Mouse (Mus musculus) forebrain, postnatal 0 days (tissue): ENCODE measurements around the gene Fblim1. TPM values are rescaled to one million over a fixed set of nuclear protein-coding genes. Genes with fewer than 3 reads are reported as not detected.
"Not testable (repeated sequence)": the region's sequence is repeated elsewhere in the genome, so short reads cannot be mapped to it uniquely, and the experiment has no call there.

Source experiments
- ATAC-seq: fragments of 200-750 bp; cut with Nextera tagmentation; 2 replicates; pipeline ENCODE4 v1.8.0; 2017; ENCODE audit warnings: mild to moderate bottlenecking, moderate library complexity
- DNase-seq: peaks from one replicate; pipeline ENCODE4 v3.0.0-alpha.2; 2015
- H3K27ac ChIP-seq: fragments of 300-500 bp; sonication (generic); 2 replicates; pipeline ENCODE4 v1.5.1; 2014; ENCODE audit warnings: low read depth, mild to moderate bottlenecking, antibody characterized with exemption, low read length, moderate library complexity, mixed read lengths
- H3K27me3 ChIP-seq: fragments of 300-500 bp; sonication (generic); 2 replicates; pipeline ENCODE4 v1.6.1; 2014; ENCODE audit warnings: mild to moderate bottlenecking, low read length, mixed read lengths; ENCODE audit not compliant: insufficient read depth
- H3K36me3 ChIP-seq: fragments of 300-500 bp; sonication (generic); 2 replicates; pipeline ENCODE4 v1.6.1; 2014; ENCODE audit warnings: mild to moderate bottlenecking, moderate library complexity; ENCODE audit not compliant: insufficient read depth
- H3K4me1 ChIP-seq: fragments of 300-500 bp; sonication (generic); 2 replicates; pipeline ENCODE4 v1.6.1; 2014; ENCODE audit warnings: antibody characterized with exemption; ENCODE audit not compliant: insufficient read depth
- H3K4me2 ChIP-seq: fragments of 300-500 bp; sonication (generic); 2 replicates; pipeline ENCODE4 v1.6.1; 2014; ENCODE audit warnings: low read depth, mild to moderate bottlenecking, moderate library complexity
- H3K4me3 ChIP-seq: fragments of 300-500 bp; sonication (generic); 2 replicates; pipeline ENCODE4 v1.5.1; 2014; ENCODE audit warnings: low read depth, low read length, mixed read lengths
- H3K9ac ChIP-seq: fragments of 300-500 bp; sonication (generic); 2 replicates; pipeline ENCODE4 v1.6.1; 2014; ENCODE audit warnings: mild to moderate bottlenecking
- H3K9me3 ChIP-seq: fragments of 300-500 bp; sonication (generic); 2 replicates; pipeline ENCODE4 v1.6.1; 2016; ENCODE audit warnings: low read length
- CTCF ChIP-seq: sonication (generic); IDR thresholded peaks from 2 replicates; pipeline ENCODE4 v1.5.1; 2016; ENCODE audit warnings: antibody characterized with exemption, control low read depth, low read depth
- WGBS: fragments of 180-500 bp; shearing (Covaris S2); extraction: QIAGEN DNeasy Blood & Tissue Kit; methylation state at CpG from one replicate; pipeline ENCODE4 v1.1.7; 2014; 5-methylcytosine and 5-hydroxymethylcytosine counted together
- polyA plus RNA-seq: library from polyadenylated mRNA; unstranded; fragments of >200 nt; fragmentation: Nextera tagmentation; extraction: Ambion mirVana; gene quantifications from 2 replicates; pipeline ENCODE4 v1.2.1, GENCODE M21; 2015
- total RNA-seq: library from RNA; depleted of rRNA; stranded (reverse); fragments of >200 nt; gene quantifications from 2 replicates; pipeline ENCODE4 v1.2.3, GENCODE M21; 2014

The Fblim1 gene
- total and polyA plus RNA-seq, 2 experiments from 2014 or later: 20.8 to 26.1 TPM

DNA sequence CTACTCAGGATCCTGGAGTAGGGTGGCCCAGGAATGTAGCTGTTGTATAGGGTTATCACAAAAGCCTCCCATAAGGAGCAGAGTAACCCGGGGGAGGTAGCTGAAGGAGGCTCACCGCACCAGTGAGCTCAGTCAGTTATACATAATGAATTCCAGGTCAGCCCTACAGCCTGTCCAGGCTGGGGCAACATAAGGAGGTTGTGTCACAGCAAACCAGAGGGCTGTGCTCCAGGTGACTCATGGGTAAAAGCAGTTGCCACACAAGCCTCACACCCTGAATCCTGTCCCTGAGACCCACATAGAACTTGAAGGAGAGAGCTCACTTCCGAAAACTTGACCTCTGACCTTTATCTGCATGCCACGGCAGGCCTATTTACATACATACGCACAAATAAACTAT lies 36.9 kb downstream of the Fblim1 start:
- H3K36me3 ChIP-seq: no peaks in the 10 kb centered on the region
- no peak overlapping the region for H3K4me2 ChIP-seq
- DNase-seq (no peak), ATAC-seq (no peak)
- TF ChIP-seq CTCF: no peak
- H3K9ac ChIP-seq: no peak overlapping the region
- H3K9me3 ChIP-seq: no peaks in the 10 kb centered on the region
- H3K4me1 ChIP-seq: no peaks in the 10 kb centered on the region
- no peaks in the 10 kb centered on the region for H3K27me3 ChIP-seq
- 93% methylated on average over 5 of the region's 5 CpGs for WGBS
- H3K27ac ChIP-seq: no peak overlapping the region
- no peak overlapping the region for H3K4me3 ChIP-seq

DNA sequence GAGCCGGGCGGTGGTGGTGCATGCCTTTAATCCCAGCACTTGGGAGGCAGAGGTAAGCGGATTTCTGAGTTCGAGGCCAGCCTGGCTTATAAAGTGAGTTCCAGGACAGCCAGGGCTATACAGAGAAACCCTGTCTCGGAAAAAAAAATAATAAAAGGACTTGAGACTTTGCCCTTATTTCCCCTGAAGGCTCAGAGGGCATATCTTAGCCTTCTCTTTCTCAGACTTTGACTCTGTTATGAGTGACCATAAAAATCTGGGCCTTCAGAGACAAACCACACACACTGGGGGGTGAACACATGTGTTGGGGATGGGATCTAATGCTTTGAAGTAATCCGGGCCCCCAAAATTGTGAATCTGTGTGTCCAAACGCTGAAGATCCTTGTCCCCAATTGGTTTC lies 38.7 kb downstream of the Fblim1 start:
- H3K27me3 ChIP-seq, H3K9me3 ChIP-seq, H3K4me1 ChIP-seq, H3K9ac ChIP-seq, DNase-seq, H3K4me2 ChIP-seq, H3K36me3 ChIP-seq, H3K27ac ChIP-seq, H3K4me3 ChIP-seq, ATAC-seq: not testable (repeated sequence)
- 96% methylated on average over 7 of the region's 7 CpGs for WGBS

DNA sequence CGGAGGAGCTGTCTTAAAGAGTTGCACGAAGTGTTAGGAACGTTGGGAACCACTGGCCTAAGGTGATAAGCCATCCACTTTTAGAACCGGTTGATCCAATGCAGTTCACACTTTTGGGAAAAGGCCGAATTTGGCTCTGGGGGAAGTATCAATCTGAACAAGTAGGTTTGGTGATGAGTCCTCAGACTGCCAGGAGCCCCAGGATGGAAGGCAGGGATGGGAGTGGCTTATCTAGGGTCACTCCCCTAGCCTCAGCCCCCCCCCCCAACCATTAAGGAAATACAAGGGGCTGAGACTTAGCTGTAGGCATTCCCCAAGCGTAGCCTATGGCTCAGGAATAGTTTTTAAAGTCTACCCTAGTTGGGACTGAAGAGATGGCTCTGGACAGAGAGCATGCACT lies 39.7 kb downstream of the Fblim1 start:
- 89% methylated on average over 6 of the region's 6 CpGs for WGBS
- Histone ChIP-seq H3K27ac (no peak overlapping the region), H3K4me2 (no peak overlapping the region), H3K4me1 (no peaks in the 10 kb centered on the region), H3K27me3 (no peaks in the 10 kb centered on the region), H3K4me3 (no peak overlapping the region), H3K9ac (no peak overlapping the region), H3K36me3 (no peaks in the 10 kb centered on the region), H3K9me3 (no peaks in the 10 kb centered on the region)
- TF ChIP-seq CTCF: no peak
- DNase-seq: no peak
- no peak for ATAC-seq

DNA sequence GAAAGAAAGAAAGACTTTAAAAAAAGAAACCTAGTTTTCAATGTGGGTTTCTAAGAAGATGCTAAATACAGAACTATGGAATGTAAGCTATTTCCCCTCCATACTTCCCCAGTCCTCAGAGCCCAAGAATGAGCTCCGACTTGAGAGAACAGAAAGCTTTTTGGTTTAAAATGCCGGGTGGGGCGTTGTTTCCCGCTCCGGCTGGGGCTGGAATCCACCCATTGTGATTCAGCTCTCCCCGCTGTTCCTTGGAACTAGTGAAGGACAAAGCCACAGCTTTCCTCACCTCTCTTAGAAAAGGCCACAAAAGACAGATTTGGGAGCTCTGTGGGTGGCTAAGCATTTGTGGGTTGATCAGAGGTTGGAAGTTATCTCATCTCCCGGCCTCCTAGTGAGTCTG lies 40.6 kb downstream of the Fblim1 start:
- Histone ChIP-seq H3K27ac (no peak overlapping the region), H3K4me2 (no peak overlapping the region), H3K4me1 (no peaks in the 10 kb centered on the region), H3K9me3 (no peaks in the 10 kb centered on the region), H3K9ac (no peak overlapping the region), H3K27me3 (no peaks in the 10 kb centered on the region), H3K4me3 (no peak overlapping the region), H3K36me3 (no peaks in the 10 kb centered on the region)
- ATAC-seq: no peak
- TF ChIP-seq CTCF: no peak
- WGBS: 12% methylated on average over 7 of the region's 7 CpGs
- DNase-seq: no peak

DNA sequence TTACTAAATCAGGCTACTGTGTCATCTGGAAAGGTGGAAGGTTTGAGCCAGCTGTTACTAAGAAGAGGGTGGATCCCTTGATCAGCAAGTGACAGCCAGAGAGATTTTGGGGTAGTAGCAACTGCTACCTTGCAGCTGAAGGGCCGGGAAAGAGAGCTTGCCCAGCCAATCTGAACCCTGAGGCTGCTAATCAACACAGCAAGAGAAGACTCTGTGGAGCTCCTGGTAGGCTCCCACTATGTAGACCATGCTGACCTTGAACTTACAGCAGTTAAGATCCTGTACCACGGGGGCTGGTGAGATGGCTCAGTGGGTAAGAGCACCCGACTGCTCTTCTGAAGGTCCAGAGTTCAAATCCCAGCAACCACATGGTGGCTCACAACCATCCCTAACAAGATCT lies 41.2 kb downstream of the Fblim1 start:
- no peak overlapping the region for H3K4me3 ChIP-seq
- no peaks in the 10 kb centered on the region for H3K27me3 ChIP-seq
- 71% methylated on average over 3 of the region's 3 CpGs for WGBS
- DNase-seq (no peak), ATAC-seq (no peak)
- H3K36me3 ChIP-seq: no peaks in the 10 kb centered on the region
- no peak overlapping the region for H3K9ac ChIP-seq
- no peaks in the 10 kb centered on the region for H3K9me3 ChIP-seq
- no peak for TF ChIP-seq CTCF
- H3K4me1 ChIP-seq: no peaks in the 10 kb centered on the region
- H3K27ac ChIP-seq: no peak overlapping the region
- no peak overlapping the region for H3K4me2 ChIP-seq

DNA sequence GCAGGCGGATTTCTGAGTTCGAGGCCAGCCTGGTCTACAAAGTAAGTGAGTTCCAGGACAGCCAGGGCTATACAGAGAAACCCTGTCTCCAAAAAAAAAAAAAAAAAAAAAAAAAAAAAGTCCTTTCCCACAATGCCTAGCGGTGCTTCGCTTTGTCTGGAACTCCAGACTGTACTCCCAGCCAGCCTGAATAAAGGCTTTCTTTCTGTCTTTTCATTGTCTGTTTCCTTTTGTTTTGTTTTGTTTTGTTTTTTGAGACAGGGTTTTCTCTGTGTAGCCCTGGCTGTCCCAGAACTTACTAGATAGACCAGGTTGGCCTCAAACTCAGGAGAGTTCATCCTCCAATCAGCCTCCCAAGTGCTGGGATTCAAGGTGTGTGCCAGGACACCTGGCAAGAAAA lies 41.7 kb downstream of the Fblim1 start:
- Histone ChIP-seq H3K27me3 (no peaks in the 10 kb centered on the region), H3K9me3 (no peaks in the 10 kb centered on the region), H3K4me3 (no peak overlapping the region), H3K36me3 (no peaks in the 10 kb centered on the region), H3K4me1 (no peaks in the 10 kb centered on the region), H3K4me2 (no peak overlapping the region), H3K9ac (no peak overlapping the region), H3K27ac (no peak overlapping the region)
- ATAC-seq: no peak
- TF ChIP-seq CTCF: no peak
- WGBS: 85% methylated on average over 4 of the region's 4 CpGs
- no peak for DNase-seq

DNA sequence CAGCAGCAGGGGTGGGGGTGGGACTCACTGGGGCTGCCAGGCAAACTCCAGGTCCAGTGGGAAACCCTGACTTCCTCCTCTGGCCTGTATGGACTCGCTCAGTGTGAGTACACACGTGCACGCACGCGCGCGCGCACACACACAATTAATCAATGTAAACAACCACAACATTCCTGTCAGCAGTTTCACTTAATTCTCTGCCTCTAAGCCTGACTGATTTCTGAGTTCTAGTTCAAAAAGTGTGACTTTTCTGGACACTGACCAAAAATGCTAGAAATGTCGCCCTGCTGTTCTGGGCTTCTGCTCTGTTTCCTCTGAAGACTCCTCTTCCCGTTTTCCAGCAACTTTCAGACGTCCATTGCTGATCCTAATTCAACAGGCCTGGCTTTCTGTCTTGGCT lies 43.6 kb downstream of the Fblim1 start:
- Histone ChIP-seq H3K9ac (no peak overlapping the region), H3K27me3 (no peaks in the 10 kb centered on the region), H3K4me2 (no peak overlapping the region), H3K27ac (no peak overlapping the region), H3K36me3 (no peaks in the 10 kb centered on the region), H3K4me1 (no peaks in the 10 kb centered on the region), H3K4me3 (no peak overlapping the region), H3K9me3 (no peaks in the 10 kb centered on the region)
- 85% methylated on average over 11 of the region's 11 CpGs for WGBS
- no peak for ATAC-seq
- no peak for TF ChIP-seq CTCF
- no peak for DNase-seq

DNA sequence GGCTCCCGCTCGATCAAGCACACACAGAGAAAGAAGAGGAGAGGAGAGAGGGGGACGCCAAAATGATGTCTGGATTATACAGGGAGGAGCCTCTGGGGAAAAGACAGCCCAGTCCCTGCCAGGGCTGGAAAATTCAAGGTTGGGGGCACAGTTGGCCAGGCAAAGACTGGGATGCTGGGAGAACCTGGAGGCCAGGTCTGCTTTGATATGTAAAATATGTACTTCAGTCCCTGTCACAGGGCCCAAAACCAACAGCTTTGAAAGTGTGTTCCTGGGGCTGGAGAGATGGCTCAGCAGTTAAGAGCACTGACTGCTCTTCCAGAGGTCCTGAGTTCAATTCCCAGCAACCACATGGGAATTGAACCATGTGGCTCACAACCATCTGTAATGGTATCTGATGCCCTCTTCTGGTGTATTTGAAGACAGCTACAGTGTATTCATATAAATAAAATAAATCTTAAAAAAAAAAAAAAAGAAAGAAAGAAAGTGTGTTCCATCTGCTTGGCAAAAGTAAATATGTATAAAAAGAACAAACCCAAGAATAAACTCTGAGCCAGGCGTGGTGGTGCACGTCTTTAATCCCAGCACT lies 44.5 kb downstream of the Fblim1 start:
- peak; percentile 13; the same call in 1 of the 2 replicates for TF ChIP-seq CTCF
- not testable (repeated sequence) for H3K27me3 ChIP-seq, H3K9ac ChIP-seq, H3K4me3 ChIP-seq, H3K4me2 ChIP-seq, H3K9me3 ChIP-seq, H3K36me3 ChIP-seq, ATAC-seq, H3K27ac ChIP-seq, DNase-seq, H3K4me1 ChIP-seq
- WGBS: 80% methylated on average over 5 of the region's 5 CpGs
